Mouse (Mus musculus) skeletal muscle tissue, adult 2 months (tissue): ENCODE results near the gene Ccnd3.

Experiments
- DNase-seq: peaks from one replicate; pipeline ENCODE4 v3.0.0-alpha.2; 2012; ENCODE audit warnings: low read depth, low spot score

Gene Ccnd3

DNA sequence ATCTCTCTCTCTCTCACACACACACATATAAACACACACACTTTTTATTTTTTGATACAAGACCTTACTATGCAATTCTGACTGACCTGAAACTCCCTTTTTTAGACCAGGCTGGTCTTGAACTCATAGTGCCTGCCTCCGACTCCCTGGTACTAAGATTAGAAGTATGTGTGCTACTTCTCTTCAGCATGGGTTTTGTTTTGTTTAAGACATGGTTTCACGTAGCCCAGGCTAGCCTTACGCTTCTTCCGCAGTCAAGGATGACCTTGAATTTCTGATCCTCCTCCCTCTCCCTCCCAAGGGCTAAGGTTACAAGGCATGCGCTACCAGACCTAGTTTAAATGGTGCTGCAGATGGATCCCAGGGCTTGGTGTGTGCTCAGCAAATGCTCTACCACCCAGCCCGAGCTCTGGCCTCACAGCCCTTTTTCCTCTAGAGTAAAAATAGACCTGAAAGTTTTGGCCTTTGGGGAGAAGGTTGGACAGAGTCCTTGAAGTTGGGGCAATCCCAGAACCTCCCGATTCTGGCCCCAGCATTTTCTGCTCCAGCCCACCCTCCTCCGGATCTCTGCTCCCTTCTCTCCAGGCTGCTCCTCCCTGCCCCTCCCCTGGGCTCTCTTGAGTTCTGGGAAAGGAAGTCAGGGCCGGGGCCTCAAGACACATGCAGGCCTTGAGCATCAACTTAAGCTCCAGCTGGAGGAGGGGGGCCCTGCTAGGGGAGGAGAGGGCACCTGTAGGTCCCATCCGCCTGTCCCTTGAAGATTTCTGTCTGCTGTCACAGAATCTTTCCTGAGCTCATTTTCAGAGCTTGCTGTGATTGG is 8.3 kb downstream of the Ccnd3 start:
- DNase-seq, result no peak

DNA sequence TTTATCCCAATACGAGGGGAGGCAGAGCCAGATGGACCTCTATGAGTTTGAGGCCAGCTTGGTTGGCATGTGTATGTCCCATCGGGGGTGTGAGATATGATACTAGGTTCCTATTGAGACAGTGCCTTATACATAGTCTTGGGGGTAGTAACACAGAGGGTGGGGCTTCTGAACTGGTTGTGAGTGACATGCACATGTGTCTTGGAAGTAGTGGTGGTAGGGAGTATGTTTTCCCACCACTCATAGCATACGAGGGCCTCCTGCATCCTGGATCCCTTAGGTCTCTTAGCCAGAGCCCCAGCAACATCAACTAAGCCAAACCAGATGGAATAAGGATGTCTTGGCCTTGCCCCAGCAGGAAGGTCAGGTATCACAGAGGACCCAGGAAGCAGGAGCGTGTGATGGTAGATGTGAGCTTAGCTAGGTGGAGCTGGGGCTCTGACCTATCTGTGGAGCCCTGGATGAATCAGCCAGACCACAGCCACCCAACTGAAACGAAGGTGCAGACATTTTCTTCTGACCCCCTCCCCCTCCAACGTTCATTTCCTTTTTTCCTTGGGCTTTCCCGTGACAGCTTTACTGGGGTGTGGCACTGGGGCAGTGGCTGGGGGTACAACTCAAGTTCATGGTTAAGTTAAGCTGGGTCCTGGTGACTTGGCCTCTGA is 10.5 kb downstream of the Ccnd3 start:
- no peak for DNase-seq

DNA sequence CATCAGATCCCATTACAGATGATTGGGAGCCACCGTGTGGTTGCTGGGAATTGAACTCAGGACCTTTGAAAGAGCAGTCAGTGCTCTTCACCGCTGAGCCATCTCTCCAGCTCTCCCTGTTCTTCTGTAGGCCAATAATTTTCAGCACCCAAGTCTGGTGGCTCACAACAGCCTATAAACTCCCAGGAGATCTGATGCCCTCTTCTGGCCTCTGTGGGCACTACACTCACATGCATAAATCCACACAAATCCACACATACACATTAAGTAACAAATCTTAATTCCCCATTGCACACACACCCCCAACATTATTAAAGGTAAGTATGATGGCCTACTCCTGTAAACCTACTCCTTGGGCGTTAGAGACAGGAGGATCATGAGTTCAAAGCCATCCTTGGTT is 11.4 kb downstream of the Ccnd3 start:
- DNase-seq, result no peak

DNA sequence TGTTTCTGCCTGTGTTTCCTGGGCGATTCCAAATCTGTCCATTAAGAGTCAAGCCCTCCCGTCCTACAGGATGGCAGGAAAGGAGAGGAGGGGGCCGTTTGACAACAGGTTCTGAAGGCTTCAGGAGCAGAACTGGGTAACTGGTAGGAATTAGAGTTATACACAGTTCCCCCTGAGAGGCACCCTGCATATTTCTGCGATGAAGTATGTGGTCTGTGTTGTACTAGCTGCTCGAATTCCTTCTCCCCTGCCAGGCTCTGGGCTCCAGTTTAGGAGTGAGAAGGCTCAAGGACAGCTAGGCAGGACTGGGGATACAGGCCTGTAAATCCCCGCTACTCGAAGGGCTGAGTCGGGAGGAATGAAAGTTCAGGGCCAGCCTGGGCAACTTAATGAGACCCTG is 13.4 kb downstream of the Ccnd3 start:
- peak; percentile 59 for DNase-seq

DNA sequence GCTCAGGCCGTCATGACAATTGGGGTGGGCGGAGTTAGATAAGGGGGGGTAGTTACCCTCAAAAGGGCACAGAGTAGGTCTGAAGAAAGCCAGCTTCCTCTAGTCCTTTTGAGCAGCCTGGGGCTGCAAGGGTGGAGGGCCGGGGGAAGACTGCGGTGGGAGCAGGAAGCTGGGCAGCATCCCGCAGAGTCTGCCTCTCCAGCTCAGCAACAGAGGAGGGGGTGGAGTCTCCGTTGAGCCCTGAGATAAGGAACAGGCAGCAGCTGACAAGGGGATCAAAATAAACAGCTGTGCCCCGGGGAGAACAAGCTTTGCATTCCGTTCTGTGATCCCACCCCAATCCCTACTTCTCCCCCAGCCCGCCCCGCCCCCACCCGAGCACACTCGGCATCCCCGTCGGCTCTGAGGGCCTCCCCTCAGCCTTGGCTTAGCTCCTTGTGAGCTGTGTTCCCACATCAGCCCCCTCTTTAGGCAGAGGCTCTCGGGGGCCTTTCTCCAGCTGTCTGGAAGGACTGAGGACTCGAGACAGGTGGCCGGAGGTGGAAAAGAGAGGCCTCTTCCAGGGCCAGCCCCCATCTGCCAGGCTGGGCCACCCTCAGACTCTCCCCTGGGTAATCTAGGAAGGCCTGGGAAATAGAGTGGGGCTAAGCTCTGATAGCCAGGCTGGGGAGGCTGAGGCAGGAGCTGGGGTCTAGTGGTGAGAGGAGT is 16.9 kb downstream of the Ccnd3 start:
- DNase-seq, result peak; percentile 67

DNA sequence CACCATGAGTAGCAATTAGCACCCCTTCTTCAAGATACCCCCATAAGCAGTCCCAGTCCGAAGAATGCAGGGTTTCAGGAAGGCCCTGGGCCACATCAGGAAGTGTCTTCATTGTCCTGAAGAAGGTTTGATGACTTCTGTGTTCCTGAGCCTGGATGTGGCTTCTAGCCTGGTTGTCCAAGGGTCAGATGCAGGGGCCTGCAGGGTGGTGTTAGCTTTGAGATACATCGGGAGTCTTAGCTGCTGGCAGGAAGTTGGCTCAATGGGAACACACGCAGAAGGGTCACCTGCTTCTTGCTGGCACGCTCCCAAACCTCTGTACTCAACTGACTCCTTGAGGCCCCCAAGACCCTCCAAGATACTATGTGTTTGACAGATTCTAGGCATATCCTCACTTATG is 17.7 kb downstream of the Ccnd3 start:
- no peak for DNase-seq

DNA sequence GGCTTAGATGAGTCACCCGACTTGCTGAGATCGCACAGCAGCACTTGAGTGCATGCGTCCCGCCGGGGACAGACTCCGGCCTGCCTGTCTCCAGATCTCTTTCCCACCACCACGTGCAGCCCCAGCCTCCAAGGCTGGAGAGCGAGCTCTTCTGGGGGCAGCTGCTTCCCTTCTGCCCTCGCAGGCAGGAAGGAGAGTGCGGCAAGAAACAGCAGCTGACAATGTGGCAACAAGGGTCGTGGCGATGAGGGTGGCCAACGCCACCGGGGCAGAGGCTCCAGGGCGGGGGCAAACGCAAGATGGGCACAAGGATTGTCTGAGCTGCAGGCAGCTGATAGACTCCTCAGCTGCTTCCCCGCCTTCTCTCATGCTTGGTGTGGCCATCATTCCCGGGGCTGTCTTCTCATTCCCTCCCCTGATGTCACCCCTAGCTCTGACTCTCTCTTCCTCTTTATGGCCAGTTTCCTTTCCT is 18.4 kb downstream of the Ccnd3 start:
- no peak for DNase-seq

DNA sequence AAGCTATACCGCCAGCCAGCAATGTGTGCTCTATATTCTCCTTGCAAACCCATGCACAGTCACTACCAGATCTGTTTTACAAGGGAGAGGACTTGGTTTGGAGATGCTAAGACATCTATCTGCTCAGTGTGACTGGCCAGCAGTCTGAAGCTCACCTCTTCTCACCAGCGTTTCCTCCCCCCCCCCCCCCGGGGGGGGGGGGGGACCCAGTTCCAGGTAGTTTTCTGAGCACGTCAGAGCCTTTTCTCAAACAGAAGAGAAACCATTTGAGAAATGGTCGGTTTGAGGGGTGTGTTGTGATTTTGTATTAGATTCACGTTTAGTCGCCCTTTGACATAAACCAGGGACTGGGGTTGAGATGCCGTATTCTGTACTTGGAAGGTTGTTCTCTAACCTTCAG is 19.2 kb downstream of the Ccnd3 start:
- no peak for DNase-seq

DNA sequence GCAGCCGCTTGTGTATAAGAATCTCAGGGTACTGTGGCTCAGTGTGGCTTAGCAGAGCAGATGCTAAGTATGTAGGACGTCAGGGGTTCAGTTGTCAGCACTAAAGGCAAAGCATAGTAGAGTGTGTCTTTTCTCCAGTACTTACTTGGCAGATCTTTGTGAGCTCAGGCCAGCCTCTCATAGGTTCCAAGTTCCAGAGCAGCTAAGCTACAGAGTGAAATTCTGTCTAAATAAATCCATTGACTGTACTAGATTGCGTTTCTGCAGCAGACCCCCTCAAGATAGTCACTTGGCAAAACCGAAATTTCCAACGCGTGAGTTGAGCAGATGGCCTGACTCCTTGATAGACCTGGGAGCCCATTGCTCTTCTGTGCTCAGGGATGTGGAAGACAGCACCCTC is 20.1 kb downstream of the Ccnd3 start:
- DNase-seq, result no peak

DNA sequence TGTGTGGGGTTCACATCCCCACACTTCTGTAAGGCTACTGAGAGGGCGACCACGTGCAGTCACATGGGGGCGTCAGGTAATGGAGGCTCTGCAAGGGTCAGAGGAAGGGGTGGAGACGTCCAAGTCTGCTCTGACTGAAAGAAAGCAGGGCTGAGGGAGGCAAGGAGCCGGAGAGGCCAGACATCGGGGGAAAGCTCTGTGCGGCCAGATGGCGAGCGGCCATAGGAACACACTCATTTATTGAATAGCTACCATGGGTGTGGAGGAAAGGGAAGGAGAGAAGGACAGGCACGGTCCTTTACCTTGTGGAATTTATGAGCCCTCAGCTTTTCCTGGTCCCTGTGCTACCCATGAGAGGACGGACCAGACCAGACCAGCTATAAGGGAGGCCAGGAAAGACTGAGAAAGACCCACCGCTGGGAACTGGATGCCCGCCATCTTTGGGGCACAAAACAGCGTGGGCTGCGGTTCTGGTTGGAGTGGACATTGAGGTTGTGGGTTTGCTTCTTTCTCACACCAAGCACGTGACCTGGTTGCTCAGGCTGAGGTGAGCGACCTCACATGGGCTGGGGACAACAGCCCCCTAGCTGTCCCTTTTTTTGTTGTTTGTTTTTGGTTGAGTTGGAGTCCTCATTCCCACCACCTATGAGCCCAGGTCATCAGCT is 22.1 kb downstream of the Ccnd3 start:
- DNase-seq, result no peak

DNA sequence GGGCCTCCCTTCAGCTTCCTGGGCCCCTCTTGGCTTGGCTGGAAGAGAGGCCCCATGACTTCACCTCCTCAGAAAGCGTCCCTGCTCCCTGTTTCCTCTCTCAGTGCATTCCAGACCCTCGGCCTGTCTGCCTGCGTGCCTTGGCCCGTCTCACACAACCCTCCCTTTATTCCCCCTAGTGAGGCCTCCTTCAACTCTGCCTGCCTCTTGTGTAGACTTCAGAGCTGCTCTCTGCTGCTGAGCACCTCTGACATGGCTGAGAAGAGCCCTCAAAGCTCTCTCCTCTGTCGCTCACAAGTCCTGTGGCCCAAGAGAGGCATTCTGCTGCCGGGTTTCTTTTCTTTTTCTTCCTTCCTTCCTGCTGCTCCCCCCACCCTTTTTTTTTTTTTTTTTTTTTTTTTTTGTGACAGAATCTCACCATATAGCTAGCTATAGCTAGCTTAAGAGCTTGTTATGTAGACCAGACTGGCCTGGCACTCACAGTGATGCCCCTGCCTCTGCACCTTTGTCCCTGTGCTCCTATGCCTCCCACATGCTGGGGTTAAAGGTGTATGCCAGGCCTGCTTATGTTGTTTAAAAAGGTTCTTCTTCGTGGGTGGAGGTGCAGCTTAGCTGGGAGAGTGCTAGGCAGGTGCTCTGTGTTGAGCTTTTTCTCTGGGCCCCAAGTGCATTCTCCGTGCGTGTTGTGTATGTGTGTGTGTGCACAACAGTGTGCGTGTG is 22.9 kb downstream of the Ccnd3 start:
- no peak for DNase-seq

DNA sequence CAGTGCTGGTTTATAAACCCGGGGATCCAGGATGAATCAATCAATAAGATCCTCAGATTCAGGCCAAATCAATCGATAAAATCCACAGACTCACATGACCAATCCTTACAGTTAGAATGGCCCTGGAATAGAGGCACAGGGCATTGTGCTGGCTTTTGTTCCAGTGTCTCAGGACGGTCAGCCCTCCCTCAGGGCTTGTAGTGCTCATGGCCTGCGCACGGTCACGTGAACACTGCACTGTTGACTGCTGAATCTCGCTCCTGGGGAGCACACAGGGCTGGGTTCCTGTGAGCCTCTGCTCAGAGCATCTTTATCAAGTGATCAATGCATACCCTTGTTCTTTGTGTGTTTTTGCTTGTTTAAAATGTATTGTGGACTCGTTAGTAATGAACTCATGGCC is 24.1 kb downstream of the Ccnd3 start:
- DNase-seq, result no peak

DNA sequence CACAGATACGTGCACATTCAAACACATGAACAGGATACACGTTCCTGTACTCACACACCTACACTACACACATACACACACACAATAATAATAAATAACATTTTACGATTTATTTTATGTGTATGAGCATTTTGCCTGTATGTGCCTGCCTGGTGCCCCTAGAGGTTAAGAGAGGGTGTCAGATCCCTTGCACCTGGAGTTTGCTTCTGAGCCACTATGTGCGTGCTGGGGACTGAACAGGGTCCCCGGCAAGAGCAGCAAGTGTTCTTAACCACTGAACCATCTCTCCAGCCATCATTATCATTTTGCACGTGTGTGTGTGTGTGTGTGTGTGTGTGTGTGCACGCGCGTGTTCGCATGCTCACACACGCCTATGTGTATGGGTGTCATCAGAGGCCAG is 24.7 kb downstream of the Ccnd3 start:
- no peak for DNase-seq

DNA sequence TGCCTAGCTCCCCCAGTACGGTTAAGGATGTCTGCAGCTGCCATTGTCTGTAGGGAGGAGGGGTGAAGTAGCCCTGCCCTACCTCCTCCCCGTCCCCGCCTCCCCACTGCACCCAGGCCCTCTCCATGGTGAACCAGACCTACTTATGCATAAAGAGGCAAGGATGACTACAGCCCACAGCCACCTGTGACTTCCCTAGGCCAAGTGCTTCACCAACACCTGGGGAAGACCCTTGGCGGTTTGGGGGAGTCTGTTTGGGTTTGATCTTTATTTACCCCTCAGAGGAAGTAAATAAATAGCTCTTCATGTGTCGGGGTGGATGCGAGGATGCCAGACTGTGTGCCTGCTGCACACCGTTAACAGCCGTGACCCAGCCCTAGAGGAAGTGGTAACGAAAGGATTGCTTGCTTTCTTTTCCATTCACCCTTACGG is 26.6 kb downstream of the Ccnd3 start:
- DNase-seq, result no peak

DNA sequence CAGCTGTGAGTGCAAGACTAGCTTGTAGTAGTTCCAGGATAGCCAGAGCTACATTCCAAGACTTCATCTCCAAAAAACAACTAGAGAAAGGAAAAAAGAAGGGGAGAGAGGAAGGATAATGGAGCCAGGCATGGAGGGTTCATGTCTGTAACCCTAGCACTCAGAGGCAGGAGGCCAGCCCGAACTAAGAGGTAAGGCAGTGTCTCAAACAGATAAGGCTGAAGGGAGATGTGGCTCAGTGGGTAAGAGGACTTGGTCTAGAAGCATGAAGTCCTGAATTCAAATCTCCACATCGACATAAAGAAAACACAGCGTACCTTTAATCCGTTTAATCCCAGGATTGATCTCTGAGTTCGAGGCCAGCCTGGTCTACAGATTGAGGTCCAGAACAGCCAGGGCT is 27.5 kb downstream of the Ccnd3 start:
- no peak for DNase-seq

DNA sequence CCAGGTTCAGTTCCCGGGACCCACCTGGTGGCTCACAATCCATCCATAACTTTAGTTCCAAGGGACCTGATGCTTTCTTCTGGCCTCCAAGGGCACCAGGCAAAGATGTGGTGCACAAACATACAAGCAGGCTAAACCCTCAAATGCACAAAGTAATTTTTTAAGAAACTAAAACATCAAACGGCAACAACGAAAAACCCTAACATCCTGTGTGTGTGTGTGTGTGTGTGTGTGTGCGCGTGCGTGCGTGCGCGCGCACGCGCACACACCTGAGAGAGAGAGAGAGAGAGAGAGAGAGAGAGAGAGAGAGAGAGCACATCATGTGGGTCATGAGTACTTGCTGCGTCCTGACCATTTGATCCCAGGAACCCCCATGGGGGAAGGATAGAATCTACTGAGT is 28.8 kb downstream of the Ccnd3 start:
- DNase-seq, result no peak

DNA sequence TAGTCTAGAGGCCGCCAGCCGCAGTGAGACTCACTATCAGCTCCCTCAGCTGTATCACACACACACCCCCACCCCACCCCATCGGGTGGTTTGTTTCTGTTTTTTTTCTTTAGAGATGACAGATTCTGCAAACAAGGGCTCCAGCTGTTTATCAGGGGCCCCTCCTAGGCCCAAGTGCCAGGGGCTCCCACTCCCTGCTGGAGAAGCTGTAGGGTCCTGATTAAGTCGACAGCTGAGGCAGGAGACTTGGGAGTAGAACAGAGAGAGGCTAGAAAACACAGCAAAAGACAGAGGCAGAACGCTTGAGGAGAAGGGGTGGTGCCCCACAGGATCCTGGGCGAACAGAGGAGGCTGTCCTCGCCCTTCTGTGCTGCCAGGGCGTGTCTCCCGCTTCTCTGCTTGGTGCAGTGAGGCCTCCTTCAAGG is 31.0 kb downstream of the Ccnd3 start:
- DNase-seq, result no peak

DNA sequence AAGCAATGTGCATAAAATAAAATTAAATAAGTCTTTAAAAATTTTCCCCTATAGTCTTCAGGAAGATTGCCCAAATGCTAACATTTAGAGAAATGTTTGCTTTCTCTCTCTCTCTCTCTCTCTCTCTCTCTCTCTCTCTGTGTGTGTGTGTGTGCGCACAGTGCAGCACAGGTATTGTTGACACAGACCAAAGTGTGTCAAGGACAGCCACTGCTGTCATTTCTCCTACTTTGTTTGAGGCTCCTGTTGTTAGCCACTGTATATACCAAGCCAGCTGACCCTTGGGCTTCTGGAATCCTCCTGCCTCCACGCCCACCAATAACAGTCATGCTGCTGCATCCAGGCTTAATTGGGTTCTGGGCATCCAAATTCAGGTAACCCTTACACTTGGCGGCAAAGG is 33.2 kb downstream of the Ccnd3 start:
- DNase-seq, result no peak

DNA sequence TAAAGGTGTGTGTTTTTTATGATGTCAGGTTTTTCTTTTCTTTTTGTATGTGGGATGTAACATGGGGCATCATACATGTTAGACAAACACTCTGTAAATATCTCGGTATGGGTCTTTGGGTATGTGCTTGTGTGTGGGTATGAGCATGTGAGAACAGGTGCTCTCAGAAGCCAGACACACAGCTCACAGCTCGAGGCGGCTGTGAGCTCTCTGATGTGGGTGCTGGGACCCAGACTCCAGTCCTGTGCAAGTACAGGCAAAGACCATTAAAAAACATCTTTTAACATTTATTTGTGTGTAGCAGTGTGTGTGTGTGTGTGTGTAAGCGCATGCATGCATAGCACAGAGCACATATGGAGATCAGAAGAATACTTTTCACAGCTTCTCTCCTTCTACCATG is 34.3 kb downstream of the Ccnd3 start:
- no peak for DNase-seq

DNA sequence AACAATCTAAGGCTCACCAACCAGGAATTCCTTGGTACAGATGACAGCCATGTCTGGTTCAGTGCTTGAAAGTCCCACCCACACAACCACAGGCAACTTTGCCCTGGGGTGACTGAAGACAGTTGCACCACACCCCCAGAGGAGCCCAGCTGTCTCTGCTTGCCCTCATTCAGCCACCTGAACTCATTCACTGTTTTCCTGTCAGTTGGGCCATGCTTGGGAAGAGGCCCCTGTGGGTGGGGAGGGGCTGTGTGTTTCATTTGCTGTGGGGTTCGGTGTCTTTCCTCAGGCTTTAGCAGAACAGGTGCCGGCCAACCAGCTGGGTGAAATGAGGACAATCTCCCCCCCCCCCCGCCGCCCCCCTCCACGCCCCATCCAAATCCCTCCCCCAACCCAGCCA is 37.2 kb downstream of the Ccnd3 start:
- DNase-seq, result no peak

DNA sequence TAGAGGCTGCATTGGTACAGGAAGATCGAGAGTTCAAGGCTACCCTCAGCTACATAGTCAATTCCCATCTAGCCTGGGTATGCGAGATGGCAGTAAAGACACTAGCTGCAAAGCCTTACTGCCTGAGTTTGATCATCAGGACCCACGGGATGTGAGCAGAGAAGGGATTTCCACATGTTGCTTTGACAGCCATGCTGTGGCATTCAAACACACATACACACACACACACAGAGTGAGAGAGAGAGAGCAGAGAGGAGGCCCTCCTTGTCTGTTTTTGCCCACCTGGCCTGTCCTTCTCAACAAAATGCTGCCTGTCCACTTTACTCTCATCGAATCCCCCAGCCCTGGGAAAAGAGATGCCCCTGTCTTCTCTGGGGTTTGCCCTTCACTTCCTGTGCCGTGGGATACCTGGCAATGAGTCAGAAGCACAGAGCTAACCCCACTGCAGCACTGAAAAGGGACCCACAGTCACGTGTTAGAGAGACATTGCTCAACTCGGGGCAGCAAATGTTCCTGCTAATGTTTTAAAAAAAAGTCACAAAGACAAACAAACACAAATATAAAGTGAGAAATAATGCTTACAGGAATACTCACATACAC is 38.3 kb downstream of the Ccnd3 start:
- DNase-seq, result no peak
